Mouse (Mus musculus): Measurements from ENCODE around the gene Senp2. TPM values are rescaled to one million over a fixed set of nuclear protein-coding genes. Genes with fewer than 3 reads are reported as not detected.

Gene Senp2
- polyA plus RNA-seq, 1 experiment from 2014 or later = 37.2 TPM

DNA sequence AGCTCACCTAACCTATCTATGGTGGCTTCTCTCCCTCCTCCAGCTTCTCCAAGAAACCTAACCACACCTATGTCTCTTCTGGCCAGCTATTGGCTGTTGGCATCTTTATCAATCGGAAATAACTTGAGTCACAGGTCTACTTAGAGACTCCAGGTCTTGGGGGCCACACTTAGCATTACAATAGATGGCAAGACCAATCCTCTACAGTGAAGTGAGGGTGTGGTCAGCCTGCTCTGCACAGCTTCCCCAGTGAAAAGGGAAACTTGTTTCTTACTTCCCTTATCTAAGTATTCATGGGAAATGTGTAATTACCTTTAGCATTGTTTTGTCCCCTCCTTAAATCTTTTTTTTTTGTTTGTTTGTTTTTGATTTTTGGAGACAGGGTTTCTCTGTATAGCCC, 6.3 kb downstream of the Senp2 start:
- Histone ChIP-seq H3K27me3 (replicated peaks) (no peaks in the 10 kb centered on the region), H3K9ac (no peak overlapping the region), H3K4me2 (no peak overlapping the region), H3K4me3 (no peak overlapping the region), H3K36me3 (peaks cover 47% of the 10 kb centered on the region), H3K9me3 (replicated peaks) (no peaks in the 10 kb centered on the region), H3K27ac (ENCODE audit: poor library complexity, severe bottlenecking) (no peak overlapping the region), H3K4me1 (replicated peaks) (0 out of 2 replicates have a peak, but pooled peaks cover 2% of the 10 kb centered on the region)
- 77% methylated on average over 1 of the region's 1 CpGs for WGBS
- ATAC-seq (ENCODE audit: insufficient number of reproducible peaks, low FRiP score) = no peak

DNA sequence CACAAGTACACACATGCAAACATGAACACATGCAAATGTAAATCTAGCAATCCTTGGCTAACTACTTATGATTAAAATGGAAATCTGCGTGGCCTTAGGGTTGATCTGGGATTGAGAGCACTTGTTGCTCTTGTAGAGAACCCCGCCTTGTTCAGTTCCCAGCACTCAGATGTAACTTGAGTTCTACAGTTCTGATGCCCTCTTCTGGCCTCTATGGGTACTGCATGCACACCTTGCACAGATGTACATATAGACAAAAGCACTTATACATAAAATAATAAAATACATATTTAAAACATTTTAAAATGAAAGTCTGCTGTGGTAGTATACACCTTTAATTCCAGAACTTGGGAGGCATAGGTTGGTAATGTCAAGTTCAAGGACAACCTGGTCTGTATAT, 12.8 kb downstream of the Senp2 start:
- no peaks in the 10 kb centered on the region for H3K4me1 ChIP-seq (replicated peaks)
- H3K9ac ChIP-seq = no peak overlapping the region
- H3K4me2 ChIP-seq = no peak overlapping the region
- H3K27me3 ChIP-seq (replicated peaks) = no peaks in the 10 kb centered on the region
- H3K27ac ChIP-seq (ENCODE audit: poor library complexity, severe bottlenecking) = no peak overlapping the region
- no peak for ATAC-seq (ENCODE audit: insufficient number of reproducible peaks, low FRiP score)
- H3K4me3 ChIP-seq = no peak overlapping the region
- 97% methylated on average over 2 of the region's 2 CpGs for WGBS
- peaks cover 76% of the 10 kb centered on the region for H3K36me3 ChIP-seq
- peaks cover 4% of the 10 kb centered on the region; the same call in 1 of the 2 replicates for H3K9me3 ChIP-seq (replicated peaks)

DNA sequence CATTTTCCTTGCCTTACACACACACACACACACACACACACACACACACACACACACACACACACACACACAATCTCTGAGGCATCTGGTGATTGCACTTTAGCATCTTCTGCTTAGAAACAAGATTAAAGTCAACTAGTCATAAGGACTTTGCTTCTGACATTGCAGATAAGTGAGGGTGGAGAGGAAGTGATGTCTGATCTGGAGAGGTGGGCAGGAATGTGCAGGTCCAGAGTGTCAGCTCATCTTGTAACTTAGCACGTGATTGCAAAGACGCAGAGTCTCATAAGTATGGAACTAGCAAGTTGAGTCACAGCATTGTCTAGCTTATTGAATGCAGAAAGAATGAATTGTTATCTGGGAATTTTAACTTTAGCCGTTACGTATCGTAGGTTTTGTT, 18.2 kb downstream of the Senp2 start:
- ATAC-seq (ENCODE audit: insufficient number of reproducible peaks, low FRiP score) = no peak
- no peaks in the 10 kb centered on the region for H3K9me3 ChIP-seq (replicated peaks)
- H3K36me3 ChIP-seq = peaks cover 85% of the 10 kb centered on the region
- no peak overlapping the region for H3K4me2 ChIP-seq
- no peaks in the 10 kb centered on the region for H3K4me1 ChIP-seq (replicated peaks)
- no peak overlapping the region for H3K27ac ChIP-seq (ENCODE audit: poor library complexity, severe bottlenecking)
- no peaks in the 10 kb centered on the region for H3K27me3 ChIP-seq (replicated peaks)
- no peak overlapping the region for H3K4me3 ChIP-seq
- 84% methylated on average over 5 of the region's 5 CpGs for WGBS
- no peak overlapping the region for H3K9ac ChIP-seq

DNA sequence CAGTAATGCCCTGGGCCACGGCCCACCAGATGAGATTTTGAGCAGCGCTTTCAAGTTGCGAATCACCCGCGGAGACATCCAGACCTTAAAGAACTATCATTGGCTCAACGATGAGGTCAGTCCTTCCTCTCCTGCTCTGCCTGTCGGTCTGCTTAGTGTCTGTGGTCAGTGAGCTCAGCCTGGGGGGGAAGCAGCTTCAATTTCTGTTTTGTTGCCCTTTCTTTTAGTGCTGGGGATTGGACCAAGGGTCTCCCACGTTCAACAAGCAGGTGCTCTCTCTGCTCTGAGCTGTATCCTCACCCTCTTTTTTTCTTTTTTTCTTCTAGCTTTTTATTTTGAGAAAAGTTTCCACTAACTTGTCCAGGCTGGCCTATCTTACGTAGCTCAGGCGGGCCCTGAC, 29.3 kb downstream of the Senp2 start:
- 78% methylated on average over 10 of the region's 10 CpGs for WGBS
- Histone ChIP-seq H3K4me1 (replicated peaks) (no peaks in the 10 kb centered on the region), H3K36me3 (peaks cover 56% of the 10 kb centered on the region), H3K4me2 (no peak overlapping the region), H3K4me3 (no peak overlapping the region), H3K27ac (ENCODE audit: poor library complexity, severe bottlenecking) (no peak overlapping the region), H3K27me3 (replicated peaks) (no peaks in the 10 kb centered on the region), H3K9ac (no peak overlapping the region), H3K9me3 (replicated peaks) (no peaks in the 10 kb centered on the region)
- ATAC-seq (ENCODE audit: insufficient number of reproducible peaks, low FRiP score) = no peak

GRCm38 (mm10) chr16:22039978-22040377, 30.7 kb downstream of the Senp2 start:
- no peak overlapping the region for H3K9ac ChIP-seq
- ATAC-seq (ENCODE audit: insufficient number of reproducible peaks, low FRiP score) = no peak
- no peak overlapping the region for H3K27ac ChIP-seq (ENCODE audit: poor library complexity, severe bottlenecking)
- 95% methylated on average over 1 of the region's 1 CpGs for WGBS
- H3K27me3 ChIP-seq (replicated peaks) = no peaks in the 10 kb centered on the region
- H3K4me1 ChIP-seq (replicated peaks) = no peaks in the 10 kb centered on the region
- H3K4me3 ChIP-seq = no peak overlapping the region
- peaks cover 69% of the 10 kb centered on the region for H3K36me3 ChIP-seq
- no peaks in the 10 kb centered on the region for H3K9me3 ChIP-seq (replicated peaks)
- H3K4me2 ChIP-seq = no peak overlapping the region

DNA sequence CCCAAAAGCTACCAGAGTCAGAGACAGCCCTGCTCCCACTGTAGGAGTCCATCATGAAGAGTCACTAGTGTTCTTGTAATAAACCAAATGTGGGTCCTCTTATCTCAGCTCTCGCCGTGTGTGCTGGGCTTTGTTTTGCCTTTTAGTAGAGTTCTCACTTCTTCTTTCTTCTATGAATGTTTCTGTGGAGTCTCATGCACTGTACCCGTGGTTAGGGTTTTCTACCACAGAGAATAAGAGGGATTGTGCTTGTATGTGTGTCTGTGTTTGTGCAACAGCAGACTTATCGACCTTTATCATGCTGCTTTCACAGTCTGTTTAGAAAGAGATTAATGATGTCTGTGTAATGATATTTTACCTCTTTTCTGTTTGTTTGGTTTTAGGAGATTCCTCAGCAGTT, 34.5 kb downstream of the Senp2 start:
- Histone ChIP-seq H3K4me3 (no peak overlapping the region), H3K36me3 (peaks cover 79% of the 10 kb centered on the region), H3K9me3 (replicated peaks) (no peaks in the 10 kb centered on the region), H3K27ac (ENCODE audit: poor library complexity, severe bottlenecking) (no peak overlapping the region), H3K9ac (no peak overlapping the region), H3K4me2 (no peak overlapping the region), H3K27me3 (replicated peaks) (no peaks in the 10 kb centered on the region), H3K4me1 (replicated peaks) (no peaks in the 10 kb centered on the region)
- no peak for ATAC-seq (ENCODE audit: insufficient number of reproducible peaks, low FRiP score)
- 77% methylated on average over 4 of the region's 4 CpGs for WGBS

GRCm38 (mm10) chr16:22045930-22046329, 36.6 kb downstream of the Senp2 start:
- Histone ChIP-seq H3K9ac (no peak overlapping the region), H3K27ac (ENCODE audit: poor library complexity, severe bottlenecking) (no peak overlapping the region), H3K4me3 (no peak overlapping the region), H3K9me3 (replicated peaks) (no peaks in the 10 kb centered on the region), H3K27me3 (replicated peaks) (no peaks in the 10 kb centered on the region), H3K4me2 (no peak overlapping the region), H3K36me3 (peaks cover 62% of the 10 kb centered on the region), H3K4me1 (replicated peaks) (no peaks in the 10 kb centered on the region)
- no peak for ATAC-seq (ENCODE audit: insufficient number of reproducible peaks, low FRiP score)
- WGBS = 89% methylated on average over 3 of the region's 3 CpGs

- no peaks in the 10 kb centered on the region for H3K4me1 ChIP-seq (replicated peaks)
- H3K4me2 ChIP-seq = no peak overlapping the region
- H3K4me3 ChIP-seq = no peak overlapping the region
- no peak for ATAC-seq (ENCODE audit: insufficient number of reproducible peaks, low FRiP score)
- H3K9me3 ChIP-seq (replicated peaks) = no peaks in the 10 kb centered on the region
- no peak overlapping the region for H3K27ac ChIP-seq (ENCODE audit: poor library complexity, severe bottlenecking)
- H3K36me3 ChIP-seq = peaks cover 54% of the 10 kb centered on the region
- H3K9ac ChIP-seq = no peak overlapping the region
- WGBS = 89% methylated on average over 10 of the region's 10 CpGs
- H3K27me3 ChIP-seq (replicated peaks) = no peaks in the 10 kb centered on the region
These were observed 37.6 kb downstream of the Senp2 start for GRCm38 (mm10) chr16:22046739-22047366.

- no peak overlapping the region for H3K4me3 ChIP-seq
- H3K27me3 ChIP-seq (replicated peaks) = no peaks in the 10 kb centered on the region
- H3K9me3 ChIP-seq (replicated peaks) = no peaks in the 10 kb centered on the region; the same call in 1 of the 2 replicates
- H3K36me3 ChIP-seq = peaks cover 25% of the 10 kb centered on the region
- H3K4me2 ChIP-seq = no peak overlapping the region
- ATAC-seq (ENCODE audit: insufficient number of reproducible peaks, low FRiP score) = no peak
- WGBS = 91% methylated on average over 21 of the region's 21 CpGs
- no peak overlapping the region for H3K27ac ChIP-seq (ENCODE audit: poor library complexity, severe bottlenecking)
- H3K4me1 ChIP-seq (replicated peaks) = no peaks in the 10 kb centered on the region
- no peak overlapping the region for H3K9ac ChIP-seq
These were observed 44.1 kb downstream of the Senp2 start for GRCm38 (mm10) chr16:22053411-22053810.

DNA sequence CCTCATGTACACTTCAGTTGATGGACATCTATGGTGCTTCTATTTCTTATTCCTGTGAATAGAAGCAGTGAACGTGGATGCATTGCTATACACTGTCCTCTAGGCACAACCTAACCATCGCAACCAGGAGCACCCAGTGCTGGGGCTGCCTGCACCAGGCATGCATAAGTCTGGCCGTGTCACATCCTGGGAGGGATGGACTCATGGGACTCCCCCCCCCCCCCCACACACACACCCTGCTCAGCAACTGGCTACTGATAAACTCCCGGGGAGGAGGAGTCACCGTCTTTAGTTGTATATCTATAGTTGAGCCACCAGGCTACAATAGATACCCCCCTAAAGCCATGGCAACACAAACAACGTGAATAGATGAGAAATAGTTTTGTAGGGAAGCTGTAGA, 48.2 kb downstream of the Senp2 start:
- ATAC-seq (ENCODE audit: insufficient number of reproducible peaks, low FRiP score) = no peak
- Histone ChIP-seq H3K9ac (no peak overlapping the region), H3K4me2 (no peak overlapping the region), H3K36me3 (peaks cover 58% of the 10 kb centered on the region), H3K4me3 (no peak overlapping the region), H3K27me3 (replicated peaks) (no peaks in the 10 kb centered on the region), H3K9me3 (replicated peaks) (no peaks in the 10 kb centered on the region; the same call in 1 of the 2 replicates), H3K27ac (ENCODE audit: poor library complexity, severe bottlenecking) (no peak overlapping the region), H3K4me1 (replicated peaks) (no peaks in the 10 kb centered on the region)
- WGBS = 70% methylated on average over 6 of the region's 6 CpGs

- Histone ChIP-seq H3K4me3 (no peak overlapping the region), H3K4me2 (no peak overlapping the region), H3K27me3 (replicated peaks) (no peaks in the 10 kb centered on the region), H3K9me3 (replicated peaks) (no peaks in the 10 kb centered on the region; the same call in 1 of the 2 replicates), H3K36me3 (peaks cover 66% of the 10 kb centered on the region), H3K4me1 (replicated peaks) (no peaks in the 10 kb centered on the region), H3K27ac (ENCODE audit: poor library complexity, severe bottlenecking) (no peak overlapping the region), H3K9ac (no peak overlapping the region)
- 95% methylated on average over 7 of the region's 7 CpGs for WGBS
- ATAC-seq (ENCODE audit: insufficient number of reproducible peaks, low FRiP score) = no peak
These were observed 49.6 kb downstream of the Senp2 start for GRCm38 (mm10) chr16:22058871-22059270.

DNA sequence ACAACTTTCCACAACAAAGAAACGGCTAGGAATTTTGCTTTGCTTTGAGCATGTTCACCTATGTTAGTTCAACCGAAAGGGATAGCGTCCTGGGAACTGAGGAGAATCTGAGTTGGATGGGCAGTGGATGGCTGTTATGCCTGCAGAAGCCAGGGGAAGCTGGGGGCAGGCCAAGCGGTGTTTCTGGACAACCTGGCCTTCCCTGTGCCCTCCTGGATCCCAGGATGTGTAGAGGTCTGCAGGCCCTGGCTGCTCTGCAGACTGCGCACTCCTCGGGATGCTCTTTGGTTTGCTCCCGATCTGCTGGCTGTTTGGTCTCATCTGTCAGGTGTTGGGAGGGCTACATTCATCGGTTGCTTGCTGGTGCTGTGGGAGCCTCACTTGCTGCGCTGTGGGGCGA, 51.1 kb downstream of the Senp2 start:
- Histone ChIP-seq H3K9ac (no peak overlapping the region), H3K4me2 (no peak overlapping the region), H3K36me3 (peaks cover 78% of the 10 kb centered on the region), H3K4me3 (no peak overlapping the region), H3K27me3 (replicated peaks) (no peaks in the 10 kb centered on the region), H3K27ac (ENCODE audit: poor library complexity, severe bottlenecking) (no peak overlapping the region), H3K4me1 (replicated peaks) (no peaks in the 10 kb centered on the region), H3K9me3 (replicated peaks) (no peaks in the 10 kb centered on the region)
- WGBS = 89% methylated on average over 10 of the region's 10 CpGs
- no peak for ATAC-seq (ENCODE audit: insufficient number of reproducible peaks, low FRiP score)

Data from heart, embryonic 12.5 days (tissue).